Mouse (Mus musculus): ENCODE results near the gene Vkorc1. TPM values are rescaled to one million over a fixed set of nuclear protein-coding genes. Genes with fewer than 3 reads are reported as not detected.

Gene Vkorc1
- polyA plus RNA-seq (2014; fragmentation: Illumina TruSeq; extraction: RNeasy Lipid Tissue Mini Kit (QIAGEN cat#74804); ENCODE audit: low read depth, low replicate concordance), result 72.8 TPM

DNA sequence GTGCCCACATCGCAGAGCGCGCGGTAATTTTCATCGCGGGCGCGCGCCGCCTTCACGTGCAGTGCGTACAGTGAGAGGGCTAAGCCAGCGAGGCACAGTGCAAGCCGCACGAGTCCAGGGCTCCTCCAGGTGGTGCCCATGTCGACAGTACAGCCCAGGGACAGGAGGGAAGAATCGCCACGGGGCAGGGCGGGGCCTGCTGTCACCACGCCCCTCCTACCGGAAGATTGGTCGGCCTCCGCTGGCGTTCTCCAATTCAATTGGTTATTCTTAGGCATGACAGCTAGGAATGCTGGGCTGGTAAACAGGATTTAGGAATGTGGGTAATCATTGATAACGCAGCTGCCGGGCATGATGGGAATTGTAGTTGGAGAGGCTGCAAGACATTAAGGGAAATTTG is at the start of gene Vkorc1, which contains the start of gene Gm21974:
Vkorc1 (minus strand) TSS at position 176 of the 400 bp plus-strand sequence.
Gm21974 (minus strand) TSS at position 13 of the 400 bp plus-strand sequence.

DNA sequence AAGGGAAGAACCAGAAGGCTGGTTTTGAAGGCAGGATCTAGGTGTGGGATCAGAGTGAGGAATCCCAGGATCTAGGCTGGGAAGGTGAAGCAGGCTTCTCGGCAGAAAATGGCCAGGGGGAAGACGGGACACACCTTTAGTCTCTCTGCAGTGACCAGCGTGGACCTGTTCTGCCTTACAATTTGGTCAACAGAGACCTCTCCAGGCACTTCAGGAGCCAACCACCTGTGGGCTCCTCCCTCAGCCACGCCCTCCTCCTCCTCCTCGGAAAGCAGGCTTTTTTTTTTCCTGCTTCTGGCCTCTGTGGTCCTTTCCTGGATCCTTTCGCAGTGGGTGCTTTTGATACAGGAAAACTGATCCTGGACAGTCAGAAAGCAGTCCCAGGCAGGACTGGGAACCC is 34.5 kb upstream of the Vkorc1 start, which contains the start of gene Prss8:
Prss8 (minus strand) TSS at position 182 of the 400 bp plus-strand sequence.

DNA sequence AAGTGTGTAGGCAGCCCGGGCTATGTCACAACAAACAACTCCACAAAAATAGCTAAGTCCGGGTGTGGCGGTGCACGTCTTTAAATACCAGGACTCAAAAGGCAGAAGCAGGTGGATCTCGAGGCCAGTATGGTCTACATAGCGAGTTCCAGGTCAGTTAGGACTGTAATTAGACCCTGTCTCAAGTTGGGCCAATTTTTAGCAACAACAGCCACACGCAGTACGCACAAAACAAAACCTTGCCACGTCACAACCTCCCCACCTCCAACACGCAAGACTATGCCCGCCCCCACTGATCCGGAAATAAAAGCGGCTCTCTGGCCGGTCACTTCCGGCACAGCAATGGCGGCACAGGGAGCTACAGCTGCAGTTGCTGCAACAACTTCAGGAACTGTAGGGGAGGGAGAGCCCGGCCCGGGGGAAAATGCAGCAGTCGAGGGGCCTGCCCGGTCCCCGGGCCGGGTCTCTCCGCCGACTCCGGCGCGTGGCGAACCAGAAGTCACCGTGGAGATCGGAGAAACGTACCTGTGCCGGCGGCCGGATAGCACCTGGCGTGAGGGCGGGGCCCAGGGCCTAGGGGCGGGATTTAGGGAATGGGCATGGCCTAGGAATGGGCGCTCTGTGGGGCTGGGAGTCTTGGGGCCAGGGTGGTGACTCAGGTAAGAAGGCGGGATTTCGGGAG is 16.9 kb upstream of the Vkorc1 start, which contains the start of gene Kat8:
Kat8 (plus strand) TSS at position 327 of the 682 bp plus-strand sequence.

DNA sequence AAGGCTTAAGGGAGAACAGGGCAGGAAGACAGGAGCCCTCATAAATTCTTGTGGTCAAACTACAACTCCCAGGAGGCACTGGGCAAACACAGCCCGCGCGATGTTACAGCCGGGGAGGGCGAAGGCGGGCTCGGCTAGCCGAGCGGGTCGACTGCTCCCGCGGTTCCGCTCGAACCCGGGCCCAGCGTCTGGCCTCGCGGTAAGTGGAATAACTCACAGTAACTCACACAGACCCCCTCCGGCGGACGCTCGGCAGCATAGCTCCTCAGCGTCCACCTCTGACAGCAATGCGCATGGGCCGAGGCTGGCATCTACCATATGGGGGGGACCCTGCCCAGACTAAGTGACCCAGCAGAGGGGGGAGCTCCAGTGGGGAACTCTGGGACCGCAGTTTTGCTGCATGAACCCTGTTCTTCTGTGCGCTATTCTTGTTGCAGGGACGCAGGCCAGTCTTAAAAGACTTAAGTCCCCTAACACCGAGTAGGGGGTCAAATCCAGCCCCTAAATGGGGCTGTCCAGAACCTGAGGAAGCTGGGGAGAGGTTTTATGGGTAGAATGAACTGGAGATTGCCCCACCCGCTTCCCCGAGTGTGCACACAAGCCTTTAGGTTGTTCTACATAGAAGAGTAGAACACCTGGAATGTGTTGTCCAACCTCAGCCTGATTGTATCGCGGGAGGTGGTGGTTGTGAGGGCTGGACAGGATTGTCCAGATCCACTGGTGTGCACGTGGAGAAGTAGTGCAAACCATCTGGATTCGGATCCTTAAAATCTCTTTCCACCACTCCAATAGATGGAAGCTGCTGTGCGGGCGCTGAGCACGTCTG is 8.8 kb upstream of the Vkorc1 start, which contains the start of gene Bckdk:
Bckdk (plus strand) TSS at position 112 of the 826 bp plus-strand sequence.

DNA sequence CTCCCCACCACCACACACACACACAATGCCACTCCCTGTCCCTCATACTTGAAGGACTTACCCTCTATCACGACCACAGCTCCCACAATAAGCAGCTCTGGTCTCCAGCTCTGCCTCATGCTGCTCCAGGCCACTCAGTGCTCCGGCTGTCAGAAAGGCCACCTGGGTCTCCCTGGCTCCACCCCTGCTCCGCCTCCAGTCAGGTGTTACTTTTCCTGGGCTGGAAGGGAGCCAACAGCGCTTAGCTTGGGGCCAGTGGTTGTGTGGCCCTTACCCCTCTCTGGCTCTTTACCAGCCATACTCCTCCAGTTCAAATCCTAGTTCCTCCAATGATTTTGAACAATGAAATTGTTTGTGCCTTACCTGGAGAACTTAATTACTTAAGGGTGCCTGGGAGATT is 4.6 kb downstream of the Vkorc1 start, which contains the start of gene Prss53:
Prss53 (minus strand) TSS at position 173 of the 400 bp plus-strand sequence.

DNA sequence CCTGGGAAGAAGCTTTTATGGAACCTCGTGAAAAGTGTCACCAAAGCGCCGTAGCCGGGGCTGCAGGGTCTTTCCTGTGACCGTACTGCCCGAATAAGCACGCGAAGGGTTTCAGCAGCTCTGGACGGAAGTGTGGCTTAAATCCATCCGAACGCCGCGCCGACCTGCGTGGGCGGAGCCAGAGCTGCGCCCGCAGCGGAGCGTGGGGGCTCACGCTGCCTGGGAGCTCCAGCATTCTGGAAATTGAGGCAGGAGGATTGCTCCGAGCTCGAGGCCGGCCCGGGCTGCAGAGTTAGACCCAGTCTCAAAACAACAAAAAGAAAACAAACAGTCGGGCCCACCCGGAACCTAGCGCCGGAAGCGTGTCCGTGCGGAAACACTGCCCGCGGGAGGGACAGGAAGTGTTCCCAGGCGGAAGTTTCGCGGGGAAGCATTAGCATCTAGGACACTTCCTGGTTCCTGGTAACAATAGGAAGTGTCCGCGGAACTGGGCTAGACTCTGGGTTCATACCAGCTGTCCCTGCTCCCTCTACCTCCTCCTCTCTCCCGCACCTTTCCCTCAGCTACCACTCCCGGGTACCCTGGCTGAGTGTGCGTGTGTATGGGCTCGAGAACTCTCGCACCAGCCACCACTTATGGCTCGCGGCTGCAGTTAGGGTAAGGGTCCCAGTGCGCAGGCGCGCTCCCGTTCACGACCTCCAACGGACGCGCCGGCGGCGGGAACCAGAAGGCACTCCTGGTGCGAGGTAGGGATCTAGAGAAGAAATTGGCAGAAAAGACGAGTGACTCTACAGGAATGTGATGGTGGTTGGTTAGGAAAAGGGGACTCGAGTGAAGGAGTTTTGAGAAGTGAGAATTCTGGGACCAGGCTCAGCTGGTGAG is 18.7 kb downstream of the Vkorc1 start, which contains the start of gene Zfp668:
Zfp668 (minus strand) TSS at position 362 of the 882 bp plus-strand sequence.

DNA sequence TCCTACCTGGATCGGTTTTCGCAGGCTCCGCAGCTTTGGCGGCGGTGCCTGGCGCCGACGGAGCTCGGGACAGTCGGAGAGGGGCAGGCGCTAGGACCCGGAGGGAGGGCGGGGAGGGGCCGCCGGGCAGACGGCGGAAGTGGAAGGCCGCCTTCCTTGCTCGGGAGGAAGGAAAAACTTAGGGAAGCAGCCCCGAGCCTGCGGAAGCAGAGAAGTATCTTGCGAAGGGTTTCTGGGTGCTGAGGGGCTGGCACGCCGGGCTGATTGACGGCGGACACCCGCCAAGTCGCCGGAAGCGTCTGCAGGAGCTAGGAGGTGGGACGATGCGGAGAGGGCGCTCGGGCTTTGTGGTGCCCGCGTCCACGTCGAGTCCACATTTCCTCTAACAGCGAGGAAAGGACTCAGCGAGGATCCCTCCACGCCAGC is 19.4 kb downstream of the Vkorc1 start, which contains the start of gene Zfp646:
Zfp646 (plus strand) TSS at position 181 of the 426 bp plus-strand sequence.

Other genes starting within 250 kb of the Vkorc1 start
- 1.6 TPM for gene Bcl7c, start 186.7 kb downstream of the Vkorc1 start, polyA plus RNA-seq (2014; fragmentation: Illumina TruSeq; extraction: RNeasy Lipid Tissue Mini Kit (QIAGEN cat#74804); ENCODE audit: low read depth, low replicate concordance)
- gene Ctf1, start 182.9 kb downstream of the Vkorc1 start, polyA plus RNA-seq (2014; fragmentation: Illumina TruSeq; extraction: RNeasy Lipid Tissue Mini Kit (QIAGEN cat#74804); ENCODE audit: low read depth, low replicate concordance), result 6.3 TPM
- not detected for gene Ctf2, start 163.5 kb downstream of the Vkorc1 start, polyA plus RNA-seq (2014; fragmentation: Illumina TruSeq; extraction: RNeasy Lipid Tissue Mini Kit (QIAGEN cat#74804); ENCODE audit: low read depth, low replicate concordance)
- 0.28 TPM for gene Fbxl19, start 151.1 kb downstream of the Vkorc1 start, polyA plus RNA-seq (2014; fragmentation: Illumina TruSeq; extraction: RNeasy Lipid Tissue Mini Kit (QIAGEN cat#74804); ENCODE audit: low read depth, low replicate concordance)
- 3.0 TPM for gene Orai3, start 125.8 kb downstream of the Vkorc1 start, polyA plus RNA-seq (2014; fragmentation: Illumina TruSeq; extraction: RNeasy Lipid Tissue Mini Kit (QIAGEN cat#74804); ENCODE audit: low read depth, low replicate concordance)
- 4.2 TPM for gene Setd1a, start 118.9 kb downstream of the Vkorc1 start, polyA plus RNA-seq (2014; fragmentation: Illumina TruSeq; extraction: RNeasy Lipid Tissue Mini Kit (QIAGEN cat#74804); ENCODE audit: low read depth, low replicate concordance)
- not detected for gene Gm49388, start 110.0 kb downstream of the Vkorc1 start, polyA plus RNA-seq (2014; fragmentation: Illumina TruSeq; extraction: RNeasy Lipid Tissue Mini Kit (QIAGEN cat#74804); ENCODE audit: low read depth, low replicate concordance)
- gene Hsd3b7, start 95.0 kb downstream of the Vkorc1 start, polyA plus RNA-seq (2014; fragmentation: Illumina TruSeq; extraction: RNeasy Lipid Tissue Mini Kit (QIAGEN cat#74804); ENCODE audit: low read depth, low replicate concordance), result 9.7 TPM
- 8.2 TPM for gene Stx4a, start 71.3 kb downstream of the Vkorc1 start, polyA plus RNA-seq (2014; fragmentation: Illumina TruSeq; extraction: RNeasy Lipid Tissue Mini Kit (QIAGEN cat#74804); ENCODE audit: low read depth, low replicate concordance)
- gene Stx1b, start 71.1 kb downstream of the Vkorc1 start, polyA plus RNA-seq (2014; fragmentation: Illumina TruSeq; extraction: RNeasy Lipid Tissue Mini Kit (QIAGEN cat#74804); ENCODE audit: low read depth, low replicate concordance), result 0.16 TPM
- 4.8 TPM for gene Zfp646, start 19.4 kb downstream of the Vkorc1 start, polyA plus RNA-seq (2014; fragmentation: Illumina TruSeq; extraction: RNeasy Lipid Tissue Mini Kit (QIAGEN cat#74804); ENCODE audit: low read depth, low replicate concordance)
- 0.77 TPM for gene Zfp668, start 18.8 kb downstream of the Vkorc1 start, polyA plus RNA-seq (2014; fragmentation: Illumina TruSeq; extraction: RNeasy Lipid Tissue Mini Kit (QIAGEN cat#74804); ENCODE audit: low read depth, low replicate concordance)
- 0.20 TPM for gene Prss53, start 4.6 kb downstream of the Vkorc1 start, polyA plus RNA-seq (2014; fragmentation: Illumina TruSeq; extraction: RNeasy Lipid Tissue Mini Kit (QIAGEN cat#74804); ENCODE audit: low read depth, low replicate concordance)
- not detected for gene Gm21974, start 163 bp downstream of the Vkorc1 start, polyA plus RNA-seq (2014; fragmentation: Illumina TruSeq; extraction: RNeasy Lipid Tissue Mini Kit (QIAGEN cat#74804); ENCODE audit: low read depth, low replicate concordance)
- gene Bckdk, start 8.5 kb upstream of the Vkorc1 start, polyA plus RNA-seq (2014; fragmentation: Illumina TruSeq; extraction: RNeasy Lipid Tissue Mini Kit (QIAGEN cat#74804); ENCODE audit: low read depth, low replicate concordance), result 4.9 TPM
- gene Kat8, start 16.9 kb upstream of the Vkorc1 start, polyA plus RNA-seq (2014; fragmentation: Illumina TruSeq; extraction: RNeasy Lipid Tissue Mini Kit (QIAGEN cat#74804); ENCODE audit: low read depth, low replicate concordance), result 6.3 TPM
- gene Prss8, start 34.5 kb upstream of the Vkorc1 start, polyA plus RNA-seq (2014; fragmentation: Illumina TruSeq; extraction: RNeasy Lipid Tissue Mini Kit (QIAGEN cat#74804); ENCODE audit: low read depth, low replicate concordance), result 4.9 TPM
- not detected for gene Prss36, start 51.1 kb upstream of the Vkorc1 start, polyA plus RNA-seq (2014; fragmentation: Illumina TruSeq; extraction: RNeasy Lipid Tissue Mini Kit (QIAGEN cat#74804); ENCODE audit: low read depth, low replicate concordance)
- gene Fus, start 71.8 kb upstream of the Vkorc1 start, polyA plus RNA-seq (2014; fragmentation: Illumina TruSeq; extraction: RNeasy Lipid Tissue Mini Kit (QIAGEN cat#74804); ENCODE audit: low read depth, low replicate concordance), result 363 TPM
- 6.6 TPM for gene Pycard, start 98.2 kb upstream of the Vkorc1 start, polyA plus RNA-seq (2014; fragmentation: Illumina TruSeq; extraction: RNeasy Lipid Tissue Mini Kit (QIAGEN cat#74804); ENCODE audit: low read depth, low replicate concordance)
- gene Trim72, start 108.3 kb upstream of the Vkorc1 start, polyA plus RNA-seq (2014; fragmentation: Illumina TruSeq; extraction: RNeasy Lipid Tissue Mini Kit (QIAGEN cat#74804); ENCODE audit: low read depth, low replicate concordance), result not detected
- gene Itgam, start 167.0 kb upstream of the Vkorc1 start, polyA plus RNA-seq (2014; fragmentation: Illumina TruSeq; extraction: RNeasy Lipid Tissue Mini Kit (QIAGEN cat#74804); ENCODE audit: low read depth, low replicate concordance), result 0.69 TPM
- gene Gm49368, start 167.1 kb upstream of the Vkorc1 start, polyA plus RNA-seq (2014; fragmentation: Illumina TruSeq; extraction: RNeasy Lipid Tissue Mini Kit (QIAGEN cat#74804); ENCODE audit: low read depth, low replicate concordance), result not detected
- 0.93 TPM for gene Itgax, start 233.9 kb upstream of the Vkorc1 start, polyA plus RNA-seq (2014; fragmentation: Illumina TruSeq; extraction: RNeasy Lipid Tissue Mini Kit (QIAGEN cat#74804); ENCODE audit: low read depth, low replicate concordance)

Data from kidney, adult 10 weeks (tissue).